In genomic region chr5:87456216-87456850, GRCm38 (mm10) we compare ENCODE assay signal across 23 mouse cellular contexts. TPM values are rescaled to one million over a fixed set of nuclear protein-coding genes. Genes with fewer than 3 reads are reported as not detected.
"Had no signal": no experiment of that assay in that cellular context is flagged by ENCODE, and none has a peak within 500 bp of the region (broad histone marks: within the 10 kb centered on the region; RNA-seq: fewer than 3 reads in every experiment).

No protein-coding gene starts in this region.

- H3K4me2 ChIP-seq: limb, embryonic 15.5 days; midbrain, embryonic 12.5 days; neural tube, embryonic 13.5 days; stomach, embryonic 15.5 days had no signal

- H3K27me3 ChIP-seq: limb, embryonic 15.5 days; midbrain, embryonic 12.5 days; neural tube, embryonic 13.5 days; stomach, embryonic 15.5 days had no signal

- H3K9ac ChIP-seq: limb, embryonic 15.5 days; liver, embryonic 14.5 days; midbrain, embryonic 12.5 days; neural tube, embryonic 13.5 days; stomach, embryonic 15.5 days had no signal

- H3K4me3 ChIP-seq: limb, embryonic 15.5 days; midbrain, embryonic 12.5 days; neural tube, embryonic 13.5 days; stomach, embryonic 15.5 days had no signal

- ATAC-seq: hindbrain, embryonic 16.5 days; inflammation-experienced regulatory T-cells, adult 6 months; midbrain, embryonic 16.5 days had no signal

- H3K36me3 ChIP-seq: limb, embryonic 15.5 days; midbrain, embryonic 12.5 days; neural tube, embryonic 13.5 days; stomach, embryonic 15.5 days had no signal

- H3K9me3 ChIP-seq: limb, embryonic 15.5 days; midbrain, embryonic 12.5 days; neural tube, embryonic 13.5 days; stomach, embryonic 15.5 days had no signal

- H3K4me1 ChIP-seq: limb, embryonic 15.5 days; midbrain, embryonic 12.5 days; neural tube, embryonic 13.5 days; stomach, embryonic 15.5 days had no signal

- H3K27ac ChIP-seq: limb, embryonic 15.5 days; liver, embryonic 14.5 days; midbrain, embryonic 12.5 days; neural tube, embryonic 13.5 days; stomach, embryonic 15.5 days had no signal

- DNase-seq: layer of hippocampus, adult 9-11 months; layer of hippocampus, postnatal 36 days; lung, adult 18-20 months; retina, postnatal 1 day; right cerebral cortex, postnatal 4 days; thymus, adult 2 months; thymus, postnatal 25 days had no signal

RNA-seq across cellular contexts. Expression of gene Ugt2a2, which starts 25.7 kb away (rescaled TPM):
- total RNA-seq: layer of hippocampus, adult 18-20 months; layer of hippocampus, postnatal 36 days; left cerebral cortex, adult 8-10 months; left cerebral cortex, postnatal 25 days; megakaryocyte-erythroid progenitor cell, adult 5-6 weeks had no signal
- polyA plus RNA-seq: hindbrain, embryonic 16.5 days; inflammation-experienced regulatory T-cells, adult 6 months; limb, embryonic 11.5 days; limb, embryonic 15.5 days; liver, embryonic 14.5 days; lung, embryonic 16.5 days; midbrain, embryonic 12.5 days; midbrain, embryonic 16.5 days; neural tube, embryonic 13.5 days; spleen, adult 2 months; stomach, embryonic 15.5 days; testis, adult 2 months; thymus, adult 2 months had no signal

RNA-seq across cellular contexts. Expression of gene Gm43638, which starts 30.3 kb away (rescaled TPM):
- total RNA-seq: layer of hippocampus, adult 18-20 months; layer of hippocampus, postnatal 36 days; left cerebral cortex, adult 8-10 months; left cerebral cortex, postnatal 25 days; megakaryocyte-erythroid progenitor cell, adult 5-6 weeks had no signal
- polyA plus RNA-seq: hindbrain, embryonic 16.5 days; inflammation-experienced regulatory T-cells, adult 6 months; limb, embryonic 11.5 days; limb, embryonic 15.5 days; liver, embryonic 14.5 days; lung, embryonic 16.5 days; midbrain, embryonic 12.5 days; midbrain, embryonic 16.5 days; neural tube, embryonic 13.5 days; spleen, adult 2 months; stomach, embryonic 15.5 days; testis, adult 2 months; thymus, adult 2 months had no signal

RNA-seq across cellular contexts. Expression of gene Ugt2b38, which starts 32.3 kb away (rescaled TPM):
- total RNA-seq: layer of hippocampus, adult 18-20 months; layer of hippocampus, postnatal 36 days; left cerebral cortex, adult 8-10 months; left cerebral cortex, postnatal 25 days; megakaryocyte-erythroid progenitor cell, adult 5-6 weeks had no signal
- polyA plus RNA-seq: hindbrain, embryonic 16.5 days; inflammation-experienced regulatory T-cells, adult 6 months; limb, embryonic 11.5 days; limb, embryonic 15.5 days; liver, embryonic 14.5 days; lung, embryonic 16.5 days; midbrain, embryonic 12.5 days; midbrain, embryonic 16.5 days; neural tube, embryonic 13.5 days; spleen, adult 2 months; stomach, embryonic 15.5 days; testis, adult 2 months; thymus, adult 2 months had no signal

RNA-seq across cellular contexts. Expression of gene Ugt2a1, which starts 34.3 kb away (rescaled TPM):
- total RNA-seq: layer of hippocampus, adult 18-20 months; layer of hippocampus, postnatal 36 days; left cerebral cortex, adult 8-10 months; left cerebral cortex, postnatal 25 days; megakaryocyte-erythroid progenitor cell, adult 5-6 weeks had no signal
- polyA plus RNA-seq: hindbrain, embryonic 16.5 days; inflammation-experienced regulatory T-cells, adult 6 months; limb, embryonic 11.5 days; limb, embryonic 15.5 days; liver, embryonic 14.5 days; lung, embryonic 16.5 days; midbrain, embryonic 12.5 days; midbrain, embryonic 16.5 days; neural tube, embryonic 13.5 days; spleen, adult 2 months; stomach, embryonic 15.5 days; testis, adult 2 months; thymus, adult 2 months had no signal
